Mouse (Mus musculus): ENCODE measurements around the gene Pnpla2. TPM values are rescaled to one million over a fixed set of nuclear protein-coding genes. Genes with fewer than 3 reads are reported as not detected.

The Pnpla2 gene
- polyA plus RNA-seq, 1 experiment from 2014 or later = 17.8 TPM

GRCm38 (mm10) chr7:141474160-141474559 is 19.2 kb downstream of the Pnpla2 start:
- ATAC-seq = no peak
- peak overlapping the region; percentile 89 for H3K27ac ChIP-seq
- peak overlapping the region; percentile 84 for H3K9ac ChIP-seq
- peak overlapping the region; percentile 98 for H3K4me2 ChIP-seq
- peak overlapping the region; percentile 77 for H3K4me3 ChIP-seq
- H3K27me3 ChIP-seq (replicated peaks) = no peaks in the 10 kb centered on the region
- no peaks in the 10 kb centered on the region for H3K9me3 ChIP-seq (replicated peaks)
- peaks cover 71% of the 10 kb centered on the region for H3K4me1 ChIP-seq
- WGBS (ENCODE audit: insufficient replicate concordance) = 7% methylated on average over 5 of the region's 5 CpGs
- H3K36me3 ChIP-seq = peaks cover 38% of the 10 kb centered on the region

GRCm38 (mm10) chr7:141475011-141475804 is 20.2 kb downstream of the Pnpla2 start, which contains the start of the genes Polr2l and Tspan4:
TSS of gene Polr2l (minus strand) at chr7:141475132.
TSS of gene Tspan4 (plus strand) at chr7:141475240.
- ATAC-seq = peak; percentile 78
- Histone ChIP-seq H3K36me3 (peaks cover 31% of the 10 kb centered on the region), H3K4me2 (peak within 1 kb of the TSS; percentile 98), H3K27ac (peak within 1 kb of the TSS; percentile 89), H3K4me1 (peaks cover 62% of the 10 kb centered on the region), H3K27me3 (replicated peaks) (no peaks in the 10 kb centered on the region), H3K9ac (peak within 1 kb of the TSS; percentile 84), H3K4me3 (peak within 1 kb of the TSS; percentile 77), H3K9me3 (replicated peaks) (no peaks in the 10 kb centered on the region)
- under 1% methylated on average over 86 of the region's 87 CpGs for WGBS (ENCODE audit: insufficient replicate concordance)

GRCm38 (mm10) chr7:141475805-141476158 is 20.8 kb downstream of the Pnpla2 start:
- Histone ChIP-seq H3K27me3 (replicated peaks) (peaks cover under 1% of the 10 kb centered on the region; the same call in 1 of the 2 replicates), H3K9me3 (replicated peaks) (no peaks in the 10 kb centered on the region), H3K9ac (peak overlapping the region; percentile 84), H3K4me3 (peak overlapping the region; percentile 77), H3K36me3 (peaks cover 26% of the 10 kb centered on the region), H3K27ac (peak overlapping the region; percentile 89), H3K4me2 (peak overlapping the region; percentile 98), H3K4me1 (peaks cover 66% of the 10 kb centered on the region)
- under 1% methylated on average over 12 of the region's 12 CpGs for WGBS (ENCODE audit: insufficient replicate concordance)
- ATAC-seq = no peak

GRCm38 (mm10) chr7:141476226-141476980 is 21.4 kb downstream of the Pnpla2 start:
- H3K9me3 ChIP-seq (replicated peaks) = no peaks in the 10 kb centered on the region
- H3K4me3 ChIP-seq = peak overlapping the region; percentile 77
- ATAC-seq = peak; percentile 42
- H3K27me3 ChIP-seq (replicated peaks) = peaks cover 6% of the 10 kb centered on the region
- peak overlapping the region; percentile 98 for H3K4me2 ChIP-seq
- 2% methylated on average over 11 of the region's 17 CpGs for WGBS (ENCODE audit: insufficient replicate concordance)
- peak overlapping the region; percentile 89 for H3K27ac ChIP-seq
- H3K36me3 ChIP-seq = peaks cover 19% of the 10 kb centered on the region
- peaks cover 72% of the 10 kb centered on the region for H3K4me1 ChIP-seq
- peak overlapping the region; percentile 84 for H3K9ac ChIP-seq

- Histone ChIP-seq H3K4me1 (peaks cover 78% of the 10 kb centered on the region), H3K9ac (peak overlapping the region; percentile 84; the same call in 1 of the 2 replicates), H3K27ac (peak overlapping the region; percentile 89), H3K9me3 (replicated peaks) (no peaks in the 10 kb centered on the region), H3K4me3 (peak overlapping the region; percentile 77), H3K4me2 (peak overlapping the region; percentile 98), H3K36me3 (peaks cover 14% of the 10 kb centered on the region), H3K27me3 (replicated peaks) (peaks cover 12% of the 10 kb centered on the region)
- 0 out of 2 replicates have a peak, but pooled peaks have one; percentile 6 for ATAC-seq
- 5% methylated on average over 7 of the region's 7 CpGs for WGBS (ENCODE audit: insufficient replicate concordance)
Measured at GRCm38 (mm10) chr7:141476981-141477370, 22.0 kb downstream of the Pnpla2 start.

GRCm38 (mm10) chr7:141477578-141478269 is 22.7 kb downstream of the Pnpla2 start:
- WGBS (ENCODE audit: insufficient replicate concordance) = 21% methylated on average over 4 of the region's 4 CpGs
- no peaks in the 10 kb centered on the region for H3K9me3 ChIP-seq (replicated peaks)
- no peak overlapping the region; the same call in 1 of the 2 replicates for H3K9ac ChIP-seq
- H3K4me2 ChIP-seq = peak overlapping the region; percentile 98
- peaks cover 79% of the 10 kb centered on the region for H3K4me1 ChIP-seq
- H3K36me3 ChIP-seq = peaks cover 6% of the 10 kb centered on the region
- H3K4me3 ChIP-seq = peak overlapping the region; percentile 77; the same call in 1 of the 2 replicates
- peak overlapping the region; percentile 89 for H3K27ac ChIP-seq
- peaks cover 20% of the 10 kb centered on the region for H3K27me3 ChIP-seq (replicated peaks)
- ATAC-seq = no peak

GRCm38 (mm10) chr7:141478270-141478748 is 23.3 kb downstream of the Pnpla2 start:
- Histone ChIP-seq H3K9ac (no peak overlapping the region), H3K36me3 (peaks cover 4% of the 10 kb centered on the region; the same call in 1 of the 2 replicates), H3K27ac (peak overlapping the region; percentile 89), H3K4me2 (peak overlapping the region; percentile 98), H3K4me3 (no peak overlapping the region), H3K4me1 (peaks cover 77% of the 10 kb centered on the region), H3K9me3 (replicated peaks) (no peaks in the 10 kb centered on the region), H3K27me3 (replicated peaks) (peaks cover 25% of the 10 kb centered on the region)
- ATAC-seq = no peak
- WGBS (ENCODE audit: insufficient replicate concordance) = 28% methylated on average over 5 of the region's 5 CpGs

GRCm38 (mm10) chr7:141480842-141481497 is 26.0 kb downstream of the Pnpla2 start:
- H3K4me2 ChIP-seq = peak overlapping the region; percentile 90
- H3K4me1 ChIP-seq = peaks cover 58% of the 10 kb centered on the region
- no peak overlapping the region for H3K9ac ChIP-seq
- H3K9me3 ChIP-seq (replicated peaks) = no peaks in the 10 kb centered on the region
- peak; percentile 56 for ATAC-seq
- H3K27ac ChIP-seq = no peak overlapping the region
- peaks cover 31% of the 10 kb centered on the region for H3K27me3 ChIP-seq (replicated peaks)
- no peak overlapping the region for H3K4me3 ChIP-seq
- 11% methylated on average over 10 of the region's 10 CpGs for WGBS (ENCODE audit: insufficient replicate concordance)
- peaks cover 16% of the 10 kb centered on the region; the same call in 1 of the 2 replicates for H3K36me3 ChIP-seq

GRCm38 (mm10) chr7:141481498-141482401 is 26.8 kb downstream of the Pnpla2 start:
- Histone ChIP-seq H3K4me2 (peak overlapping the region; percentile 90), H3K4me3 (peak overlapping the region; percentile 55), H3K9me3 (replicated peaks) (no peaks in the 10 kb centered on the region), H3K4me1 (peaks cover 50% of the 10 kb centered on the region), H3K27me3 (replicated peaks) (peaks cover 31% of the 10 kb centered on the region), H3K9ac (peak overlapping the region; percentile 62), H3K27ac (no peak overlapping the region), H3K36me3 (peaks cover 22% of the 10 kb centered on the region)
- ATAC-seq = no peak
- 3% methylated on average over 81 of the region's 81 CpGs for WGBS (ENCODE audit: insufficient replicate concordance)

GRCm38 (mm10) chr7:141482531-141483024 is 27.6 kb downstream of the Pnpla2 start:
- peak overlapping the region; percentile 55 for H3K4me3 ChIP-seq
- no peak overlapping the region for H3K27ac ChIP-seq
- WGBS (ENCODE audit: insufficient replicate concordance) = 47% methylated on average over 11 of the region's 11 CpGs
- H3K36me3 ChIP-seq = peaks cover 25% of the 10 kb centered on the region
- peaks cover 42% of the 10 kb centered on the region for H3K4me1 ChIP-seq
- H3K9ac ChIP-seq = peak overlapping the region; percentile 62
- peak overlapping the region; percentile 90 for H3K4me2 ChIP-seq
- peaks cover 31% of the 10 kb centered on the region for H3K27me3 ChIP-seq (replicated peaks)
- H3K9me3 ChIP-seq (replicated peaks) = no peaks in the 10 kb centered on the region
- ATAC-seq = 0 out of 2 replicates have a peak, but pooled peaks have one; percentile 3

Measured in liver, embryonic 12.5 days (tissue).